Mouse (Mus musculus): ENCODE results near the gene Il13.
A peak's percentile ranks its signal among the peaks of the same experiment; 100 is the strongest.

The Il13 gene

DNA sequence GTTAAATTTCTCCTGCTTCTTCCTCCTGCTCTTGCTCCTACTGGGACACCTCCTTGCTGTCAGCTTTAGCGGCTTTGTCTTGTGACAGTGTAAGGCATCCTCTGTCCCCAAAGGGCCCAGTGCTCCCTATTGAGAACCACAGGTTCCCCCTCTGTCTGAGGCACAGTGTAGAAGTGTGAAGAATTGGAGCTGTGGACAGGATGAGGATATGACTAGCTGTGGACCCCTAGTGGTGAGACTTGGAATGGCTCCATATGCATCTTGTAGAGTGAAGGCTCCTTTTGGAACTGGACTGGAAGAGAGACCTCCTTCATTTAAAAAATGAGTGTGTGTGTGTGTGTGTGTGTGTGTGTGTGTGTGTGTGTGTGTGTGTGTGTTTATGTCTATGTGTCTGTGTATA is 6.6 kb downstream of the Il13 start:
- peak in 1 of 2 experiments; percentile 81 for DNase-seq

DNA sequence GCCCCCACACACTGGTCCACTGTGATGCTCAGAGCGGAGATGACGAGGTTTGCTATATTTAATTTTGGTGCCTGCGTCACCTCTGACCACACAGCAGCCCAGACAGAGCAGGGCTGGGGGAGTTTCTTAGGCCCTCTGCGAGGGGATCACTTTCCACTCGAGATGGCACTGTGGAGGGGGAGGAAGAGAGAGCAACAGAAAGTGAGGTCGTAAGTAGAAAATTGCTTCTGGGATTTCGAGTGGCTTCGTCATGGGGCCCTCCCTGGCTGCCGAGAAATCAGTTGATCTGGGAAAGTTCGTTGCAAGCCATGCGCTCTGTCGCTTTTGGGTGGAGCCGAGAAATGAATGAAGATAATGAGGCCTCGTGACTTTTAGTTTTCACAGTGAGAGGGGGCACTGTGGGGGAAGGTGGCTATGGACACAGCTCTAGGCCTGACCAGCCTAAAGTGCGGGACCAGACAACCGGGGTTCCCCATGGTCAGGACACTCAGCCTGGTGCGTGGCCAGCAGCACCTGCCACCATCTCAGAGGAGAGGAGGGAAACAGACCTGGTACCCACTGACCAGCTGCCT is 7.6 kb downstream of the Il13 start:
- DNase-seq, result no peak

DNA sequence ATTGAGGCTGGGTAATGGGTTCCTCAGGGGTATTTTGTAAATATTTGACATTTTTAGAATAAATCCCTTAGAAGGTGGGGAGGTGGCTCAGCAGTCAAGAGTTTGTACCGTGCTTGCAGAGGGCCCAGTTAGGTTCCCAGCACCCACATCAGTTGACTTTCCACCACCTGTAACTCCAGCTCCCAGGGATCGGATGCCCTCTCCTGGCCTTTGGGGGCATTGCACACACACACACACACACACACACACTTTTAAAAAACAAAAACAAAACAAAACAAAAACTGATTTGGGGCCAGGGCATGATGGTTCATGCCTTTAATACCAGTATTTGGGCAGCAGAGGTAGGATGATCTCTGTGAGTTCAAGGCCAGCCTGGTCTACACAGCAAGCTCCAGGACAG is 10.4 kb downstream of the Il13 start:
- DNase-seq, result no peak

DNA sequence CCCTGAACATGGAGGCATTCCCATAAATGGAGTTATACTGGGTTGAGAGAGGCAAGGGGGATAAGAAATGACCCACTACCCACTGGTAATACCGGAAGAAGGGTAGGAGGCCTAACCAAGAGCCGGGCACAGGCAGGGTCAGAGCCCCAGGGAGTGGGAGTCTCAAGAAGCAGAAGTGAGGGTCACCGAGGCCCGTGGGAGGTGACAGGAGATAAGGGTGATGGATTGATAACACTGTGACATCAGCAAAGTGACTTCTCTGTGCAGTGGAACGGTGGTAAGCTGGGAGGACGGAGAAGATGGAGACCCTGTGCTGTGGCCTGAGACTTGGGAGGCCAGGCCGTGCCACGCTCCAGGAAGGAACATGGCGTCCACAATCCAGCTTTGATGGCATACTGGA is 10.9 kb downstream of the Il13 start:
- DNase-seq, result no peak

DNA sequence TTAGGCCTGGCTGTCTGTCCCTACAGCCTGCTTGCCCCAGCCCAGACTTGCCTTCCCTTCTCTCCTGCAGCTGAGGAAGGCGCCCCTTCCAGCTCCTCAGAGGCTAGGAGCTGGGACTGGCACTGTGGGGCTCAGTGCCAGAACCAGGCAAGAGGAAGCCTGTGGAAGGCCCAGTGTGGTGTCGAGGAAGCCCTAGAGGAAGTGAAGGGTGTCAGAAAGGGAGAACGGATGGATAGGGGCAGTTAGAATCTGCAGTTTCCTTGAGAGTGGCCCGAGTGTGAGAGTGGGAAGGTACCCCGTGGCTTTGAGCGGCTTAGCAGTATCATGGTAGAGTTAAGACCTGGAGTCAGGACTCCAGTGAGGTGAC is 12.1 kb downstream of the Il13 start:
- DNase-seq, result no peak

DNA sequence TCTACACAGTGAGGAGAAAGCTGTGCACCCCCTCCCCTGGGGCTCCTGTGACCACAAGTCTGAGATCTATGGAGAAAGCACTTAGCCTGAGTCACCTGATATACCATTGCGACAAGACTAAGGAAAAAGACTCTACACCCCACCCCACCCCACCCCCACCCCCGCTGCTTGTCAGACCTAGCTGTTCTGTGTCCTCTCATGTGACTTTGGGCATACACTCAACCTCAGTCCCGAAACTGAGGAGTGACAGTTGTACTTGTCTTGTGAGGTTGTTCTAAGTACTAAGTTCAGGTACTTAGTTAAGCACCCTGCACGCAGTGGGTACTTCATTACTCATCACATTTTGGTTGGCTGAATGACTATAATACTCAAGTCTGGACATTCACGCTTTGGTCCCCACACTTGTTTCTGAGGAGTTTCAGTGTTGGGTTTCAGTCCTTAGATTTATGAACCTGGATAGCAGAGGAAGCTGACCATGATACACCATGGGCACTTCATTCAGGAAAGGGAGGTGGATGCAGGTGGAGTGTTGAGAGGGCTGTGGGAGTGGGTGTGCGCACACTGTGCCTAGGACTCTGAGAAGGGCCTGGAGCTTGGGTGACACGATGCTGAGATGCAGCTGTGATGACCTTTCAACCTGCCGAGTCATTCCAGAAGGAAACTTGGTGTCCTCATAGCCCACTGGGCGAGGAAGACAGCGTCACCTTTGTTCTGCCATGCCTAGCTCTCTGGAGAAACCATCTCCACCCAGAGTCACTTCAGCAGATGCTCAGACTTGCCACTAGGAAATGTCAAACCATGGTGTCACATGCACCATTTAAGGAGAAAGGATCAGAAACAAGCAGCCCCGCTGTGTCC is 12.7 kb downstream of the Il13 start:
- no peak for DNase-seq

DNA sequence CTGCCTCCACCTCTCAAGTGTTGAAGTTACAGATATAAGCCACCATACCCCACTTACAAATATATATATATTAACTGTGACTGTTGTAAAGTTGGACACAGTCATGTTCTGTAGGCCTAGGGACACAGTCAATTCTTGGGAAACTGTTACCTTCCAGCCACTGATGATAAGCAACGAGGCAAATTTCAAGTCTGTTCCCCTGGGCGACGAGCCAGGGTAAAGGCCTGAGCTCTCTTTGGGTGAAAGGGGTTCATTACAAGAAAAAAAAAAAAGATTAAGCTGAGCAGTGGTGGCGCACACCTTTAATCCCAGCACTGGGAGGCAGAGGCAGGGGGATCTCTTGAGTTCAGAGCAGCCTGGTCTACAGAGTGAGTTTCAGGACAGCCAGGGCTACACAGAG is 14.4 kb downstream of the Il13 start:
- no peak for DNase-seq

DNA sequence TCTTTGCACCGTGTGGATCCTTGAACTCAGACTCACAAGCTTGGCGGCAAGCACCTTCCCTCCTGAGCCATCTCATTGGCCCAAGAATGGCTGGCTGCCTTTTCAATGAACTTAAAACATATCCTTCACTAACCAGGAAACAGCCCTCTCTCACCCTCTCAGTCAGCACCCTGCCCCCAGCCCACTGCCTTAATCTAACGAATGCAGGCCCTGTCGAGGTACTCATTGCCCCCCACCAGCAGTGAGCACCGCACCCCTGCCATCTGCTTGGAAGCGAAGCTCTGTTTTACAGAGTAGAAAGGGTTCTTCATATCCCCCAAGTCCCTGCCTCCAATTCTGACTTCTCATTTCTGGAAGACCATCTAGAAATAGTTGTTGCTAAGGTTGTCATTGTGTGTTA is 15.1 kb downstream of the Il13 start:
- DNase-seq, result no peak

DNA sequence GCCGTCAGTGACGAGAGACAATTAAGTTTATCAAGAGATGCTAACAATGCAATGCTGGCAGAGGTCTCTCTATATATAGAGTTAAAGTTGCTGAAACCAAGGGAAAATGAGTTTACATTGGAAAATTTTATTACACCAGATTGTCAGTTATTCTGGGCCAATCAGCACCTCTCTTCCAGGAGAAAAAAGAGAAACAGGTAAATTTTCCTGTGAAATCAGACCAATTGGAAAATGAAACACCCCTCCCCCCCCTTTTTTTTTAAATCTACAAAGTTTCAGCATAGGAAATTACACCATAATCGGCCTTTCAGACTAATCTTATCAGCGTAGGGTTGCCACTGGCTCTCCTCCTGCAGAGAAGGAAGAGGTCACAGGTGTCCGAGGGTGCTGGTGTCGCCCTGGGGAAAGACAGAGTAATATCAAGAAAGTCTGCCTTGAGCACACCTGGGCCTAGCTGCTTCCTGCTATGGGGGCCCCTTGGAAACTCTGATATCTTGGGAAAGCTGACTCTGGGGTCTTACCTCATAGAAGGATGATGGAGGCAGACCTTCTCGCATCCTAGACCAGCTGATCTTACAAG is 15.8 kb downstream of the Il13 start, which contains the start of gene Il4:
Il4 (minus strand) TSS at position 51 of the 580 bp plus-strand sequence.
- DNase-seq, result no peak

DNA sequence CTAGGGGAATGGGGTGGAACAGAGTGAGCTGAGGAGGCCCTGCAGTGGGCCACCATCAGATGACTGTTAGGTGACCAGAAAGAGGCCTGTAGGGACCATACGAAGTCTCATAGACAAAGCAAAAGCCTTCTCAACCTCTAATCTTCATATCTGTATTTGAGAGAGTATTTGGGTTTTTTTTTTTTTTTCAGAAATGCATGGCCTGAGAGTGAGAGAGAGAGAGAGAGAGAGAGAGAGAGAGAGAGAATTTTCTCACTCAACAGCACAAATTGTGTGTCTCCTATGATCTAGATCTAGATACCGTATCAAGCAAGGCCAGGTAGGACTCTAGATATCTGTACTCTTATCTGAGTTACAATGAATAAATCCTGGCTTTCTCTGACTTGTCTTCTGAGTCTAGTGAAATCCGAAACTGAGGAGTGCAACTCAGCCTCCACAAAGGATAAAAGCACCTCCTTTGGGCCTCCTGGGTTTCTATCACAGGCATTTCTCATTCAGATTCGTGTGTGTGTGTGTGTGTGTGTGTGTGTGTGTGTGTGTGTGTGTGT is 16.9 kb downstream of the Il13 start:
- DNase-seq, result no peak

DNA sequence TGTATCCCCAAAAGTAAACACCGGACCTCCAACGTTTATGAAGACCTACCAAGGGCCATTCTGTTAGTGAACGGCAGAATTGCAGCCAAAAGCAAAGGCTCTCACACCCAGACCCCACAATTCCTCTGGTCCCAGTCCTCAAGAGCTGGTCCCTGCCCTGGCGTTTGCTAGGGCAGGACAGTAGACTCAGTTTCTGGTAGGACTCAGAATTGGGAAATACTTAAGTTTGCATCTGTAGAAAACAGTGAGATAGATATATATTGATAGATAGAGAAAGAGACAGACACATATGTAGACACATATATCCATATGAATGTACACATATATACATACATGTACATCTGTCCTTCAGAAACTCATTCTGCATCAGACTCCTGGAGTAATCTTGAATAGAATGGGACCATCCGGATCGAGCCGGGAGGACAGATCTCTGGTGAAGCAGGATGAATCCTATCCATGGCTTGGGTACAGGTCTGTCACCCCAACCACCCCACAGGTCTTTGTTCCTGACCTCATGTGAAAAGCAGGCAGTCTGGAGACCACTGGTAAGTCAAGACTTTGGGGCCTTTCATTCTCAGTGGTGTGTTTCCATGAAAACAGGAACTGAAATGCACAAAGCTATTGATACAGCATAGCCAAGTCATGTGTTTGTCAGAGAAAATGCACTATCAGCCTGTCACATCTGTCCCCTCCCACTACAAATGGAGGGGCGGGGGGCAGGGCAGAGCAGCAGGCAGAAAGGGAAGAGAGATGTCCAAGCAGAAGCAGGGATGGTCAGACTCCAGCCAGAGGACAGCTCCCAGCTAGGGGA is 17.5 kb downstream of the Il13 start:
- DNase-seq, result no peak

DNA sequence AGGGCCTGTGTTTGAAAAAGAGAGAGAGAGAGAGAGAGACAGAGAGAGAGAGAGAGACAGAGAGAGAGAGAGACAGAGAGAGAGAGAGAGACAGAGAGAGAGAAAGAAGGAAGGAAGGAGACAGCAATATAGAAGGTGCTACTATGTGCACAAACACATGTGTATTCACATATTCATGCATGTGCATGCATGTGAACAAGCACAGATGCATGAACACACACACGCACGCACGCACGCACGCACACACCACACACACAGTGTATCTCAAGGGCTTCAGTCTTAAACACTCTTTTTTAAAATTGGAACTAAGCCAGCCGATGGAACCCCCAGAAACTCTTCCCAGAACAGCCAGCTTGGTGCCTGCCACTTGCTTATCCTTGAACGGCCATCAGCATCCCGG is 18.9 kb downstream of the Il13 start:
- DNase-seq, result no peak

DNA sequence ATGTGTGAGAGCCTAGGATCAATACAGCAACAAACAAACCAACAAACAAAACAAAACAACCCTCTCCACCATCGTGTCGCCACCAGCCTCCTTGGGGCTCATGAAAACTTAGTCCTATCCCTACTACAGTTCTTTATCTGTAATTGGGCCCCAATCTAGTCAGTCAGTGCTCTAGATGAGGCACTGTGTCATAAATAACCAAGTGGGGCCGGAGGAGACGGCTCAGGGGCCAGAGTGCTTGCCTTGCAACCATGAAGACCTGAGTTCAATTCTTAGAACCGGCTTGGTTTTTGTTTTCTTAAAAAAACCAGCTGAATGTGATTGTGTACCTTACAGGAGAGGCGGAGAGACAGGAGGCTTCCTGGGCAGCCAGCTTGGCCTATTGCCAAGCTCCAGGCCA is 19.3 kb downstream of the Il13 start:
- DNase-seq, result no peak

DNA sequence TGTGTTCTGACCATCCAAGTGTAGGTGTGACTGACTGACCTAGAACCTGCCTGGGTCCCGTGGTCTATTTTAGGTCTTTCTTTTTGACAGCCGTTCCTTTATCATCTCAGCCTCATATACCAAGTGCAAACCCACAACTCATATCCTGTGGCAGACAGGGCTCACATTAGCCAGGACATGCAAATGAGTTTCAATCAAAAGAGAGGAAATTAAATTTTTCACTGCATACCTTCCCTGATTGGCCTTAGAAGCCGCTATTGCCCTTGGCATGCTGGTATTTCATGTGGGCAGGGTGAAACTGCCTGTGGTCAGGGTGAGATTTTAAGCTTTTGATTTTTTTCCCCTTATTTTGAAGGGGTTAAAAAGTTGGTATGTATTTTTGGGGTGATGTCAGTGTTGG is 24.8 kb downstream of the Il13 start:
- DNase-seq, result no peak

DNA sequence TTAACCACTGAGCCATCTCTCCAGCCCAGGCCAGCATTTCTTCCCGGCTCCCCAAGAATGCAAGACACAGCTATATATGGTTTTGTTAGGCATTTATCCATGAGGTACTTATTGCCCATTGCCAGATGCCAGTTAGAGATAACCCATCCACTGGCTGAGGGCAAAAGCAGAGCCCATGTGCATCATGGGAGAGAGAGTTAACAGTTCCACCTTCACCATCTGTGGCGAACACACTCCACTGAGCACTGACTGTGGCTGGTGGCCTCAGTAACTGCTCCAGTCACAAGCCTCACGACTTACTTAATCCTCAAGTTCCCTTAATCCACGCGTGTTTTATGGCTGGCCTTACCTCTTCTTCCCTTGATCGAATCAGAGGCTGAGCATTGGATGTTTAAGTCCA is 25.3 kb downstream of the Il13 start:
- no peak for DNase-seq

DNA sequence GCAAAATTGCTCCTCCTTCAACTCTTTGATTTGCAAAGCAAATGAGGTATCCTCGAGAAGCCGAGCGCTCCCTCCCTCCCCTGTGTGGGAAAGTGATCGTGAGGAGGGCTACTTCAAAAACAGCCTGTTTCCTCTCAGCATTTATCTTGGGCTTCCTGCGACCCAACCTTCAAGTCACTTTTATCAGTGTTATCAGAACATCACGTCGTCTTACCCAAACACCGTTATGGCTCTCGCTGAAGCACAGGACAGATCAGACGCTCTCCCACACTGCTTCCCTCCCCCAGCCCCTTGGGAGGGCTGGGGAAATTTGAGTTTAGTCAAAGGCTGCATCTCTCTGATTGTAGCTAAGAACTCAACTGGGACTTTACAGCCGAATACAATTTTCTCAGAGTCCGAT is 28.9 kb downstream of the Il13 start:
- DNase-seq, result no peak

DNA sequence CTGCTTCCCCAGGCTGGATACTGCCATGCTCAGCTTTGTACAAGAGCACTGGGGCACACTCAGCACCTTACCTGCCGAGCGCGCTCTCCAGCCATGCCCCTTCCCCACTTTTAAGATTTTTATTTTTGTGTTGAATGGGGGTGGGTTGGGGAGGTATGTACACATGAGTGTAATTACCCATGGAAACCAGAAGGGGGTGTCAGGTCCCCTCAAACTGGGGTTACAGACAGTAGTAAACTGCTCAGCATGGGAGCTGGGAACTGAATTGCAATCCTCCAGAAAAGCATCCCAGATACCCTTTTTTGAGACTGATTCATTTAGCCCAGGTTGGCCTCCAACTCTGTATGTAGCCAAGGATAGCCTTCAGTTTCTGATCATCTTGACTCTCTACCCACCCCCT is 29.5 kb downstream of the Il13 start:
- no peak for DNase-seq

DNA sequence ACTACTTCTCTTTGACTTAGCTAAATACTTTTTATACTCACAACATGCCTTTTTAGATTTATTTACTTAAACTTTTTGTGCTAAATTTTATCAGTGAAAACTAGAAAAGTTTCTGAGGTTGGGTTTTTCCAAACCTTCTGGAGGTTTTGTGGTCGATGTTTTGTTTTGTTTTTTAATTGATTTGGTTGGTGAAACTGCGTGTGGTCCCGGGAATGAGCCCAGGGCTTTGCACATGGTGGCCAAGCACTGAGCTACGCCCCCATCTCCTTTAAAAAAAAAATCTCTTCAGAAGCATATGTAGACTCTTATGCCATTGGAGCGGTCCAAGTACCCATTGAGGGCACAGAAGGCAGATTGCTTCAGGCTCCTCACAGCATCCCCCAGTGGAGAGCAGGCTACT is 43.4 kb downstream of the Il13 start:
- no peak for DNase-seq

DNA sequence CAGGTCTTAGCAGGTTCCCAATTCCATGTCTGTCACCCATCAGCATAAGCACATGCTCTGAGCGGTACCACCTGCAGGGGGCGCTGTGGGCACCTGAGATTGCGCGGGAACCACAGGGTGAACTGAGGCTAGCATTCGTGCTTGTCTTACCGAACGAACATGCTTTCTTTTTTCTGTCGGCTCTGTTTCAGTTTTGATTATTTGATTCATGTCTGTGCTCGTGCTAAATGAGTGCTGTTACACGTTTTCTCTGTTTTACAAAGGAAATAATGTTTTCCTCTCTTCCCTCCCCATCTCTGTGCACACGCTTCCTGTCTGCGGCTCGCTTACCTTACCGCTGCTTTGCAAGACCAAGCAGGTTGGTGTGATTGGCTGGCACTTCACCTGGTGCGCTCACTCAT is 44.1 kb downstream of the Il13 start:
- peak; percentile 30 to 45 for DNase-seq

DNA sequence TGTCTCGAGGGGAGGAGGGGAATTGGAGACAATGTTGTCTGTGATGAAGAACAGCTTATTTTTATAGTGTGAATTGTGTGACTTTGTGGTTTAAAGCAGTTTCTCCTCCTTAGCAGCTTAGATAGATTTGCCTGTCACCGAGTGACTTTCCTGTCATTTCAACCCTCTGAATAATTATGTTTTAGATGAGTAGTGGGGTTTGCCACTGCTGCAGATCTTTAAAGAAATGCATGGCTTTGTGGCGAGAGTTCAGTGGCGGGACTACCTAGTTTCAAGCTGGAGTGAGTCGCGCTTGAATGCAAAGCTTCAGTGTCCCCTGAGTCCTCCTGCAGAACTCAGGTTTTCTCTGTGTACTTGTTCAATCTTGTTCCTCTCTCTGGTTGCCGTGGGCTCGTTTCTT is 46.2 kb downstream of the Il13 start:
- DNase-seq, result no peak

DNA sequence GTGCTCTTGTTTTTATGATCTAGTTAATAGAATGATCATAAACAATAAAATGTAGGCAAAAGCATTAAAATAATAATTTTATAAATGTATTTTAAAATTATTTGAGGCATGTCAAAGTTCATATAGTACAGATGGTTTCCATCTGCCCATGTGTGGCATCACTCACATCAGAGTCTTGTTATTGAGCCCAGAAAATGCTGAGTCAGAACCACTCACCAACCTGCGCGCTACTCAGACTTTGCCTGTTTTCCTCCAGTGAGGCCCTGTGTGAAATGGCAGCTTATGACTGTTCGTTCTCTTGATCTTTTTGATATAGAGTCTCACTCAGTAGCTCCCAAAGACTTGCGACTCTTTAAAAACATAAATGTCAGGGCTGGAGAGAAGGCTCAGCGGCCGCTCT is 49.0 kb downstream of the Il13 start:
- no peak for DNase-seq

DNA sequence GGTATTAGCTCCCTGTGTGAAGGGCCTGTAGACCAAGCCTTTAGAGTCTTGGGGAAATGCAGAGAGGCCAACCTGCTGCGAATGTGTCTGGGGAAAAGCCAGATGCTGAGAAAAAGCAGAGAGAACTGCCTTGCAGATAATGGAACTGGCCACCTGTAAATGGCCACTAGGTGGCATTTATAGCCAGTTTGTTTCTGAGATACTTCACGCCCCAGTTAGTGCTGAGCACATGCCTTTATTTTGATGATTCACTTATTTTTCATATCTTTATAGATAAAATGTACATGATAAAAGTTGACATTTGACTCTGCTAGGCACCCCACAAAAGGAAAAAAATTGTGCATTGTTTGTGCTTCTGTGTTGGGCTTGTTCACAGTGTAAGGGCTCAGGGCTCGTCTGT is 49.7 kb downstream of the Il13 start:
- no peak for DNase-seq

DNA sequence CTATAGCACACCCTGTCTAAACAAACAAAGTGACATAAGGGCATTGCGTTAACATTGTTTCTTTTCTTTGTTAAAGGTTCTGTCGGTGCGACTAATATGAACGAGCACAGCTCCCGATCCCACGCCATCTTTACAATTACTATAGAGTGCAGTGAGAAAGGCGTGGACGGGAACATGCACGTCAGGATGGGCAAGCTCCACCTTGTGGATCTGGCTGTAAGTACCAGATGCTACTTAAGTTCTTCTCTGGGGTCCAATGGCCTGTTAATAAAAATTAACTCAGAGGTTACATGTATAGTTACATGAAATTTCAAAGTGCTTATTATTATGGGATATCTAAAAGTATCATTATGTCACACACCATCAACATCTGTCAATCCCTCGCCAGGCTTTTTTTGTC is 51.4 kb downstream of the Il13 start:
- no peak for DNase-seq
